Mouse (Mus musculus): Measurements from ENCODE around the gene Laptm4a. TPM values are rescaled to one million over a fixed set of nuclear protein-coding genes. Genes with fewer than 3 reads are reported as not detected.

The Laptm4a gene
- 283 and 313 TPM in 2 replicates for polyA plus RNA-seq (2015; fragmentation: Nextera tagmentation; extraction: Ambion mirVana)

GRCm38 (mm10) chr12:8921394-8922368 lies at the start of gene Laptm4a:
Laptm4a (plus strand) TSS chr12:8921664.
- Histone ChIP-seq H3K9ac (ENCODE audit: low read length) (peak within 1 kb of the TSS; percentile 93), H3K27me3 (ENCODE audit: control insufficient read depth, insufficient read depth, low read length) (no peaks in the 10 kb centered on the region), H3K36me3 (ENCODE audit: control insufficient read depth, insufficient read depth) (no peaks in the 10 kb centered on the region), H3K4me3 (ENCODE audit: low read length) (peak within 1 kb of the TSS; percentile 89), H3K4me2 (ENCODE audit: low read depth, low read length) (peak within 1 kb of the TSS; percentile 82), H3K4me1 (ENCODE audit: control insufficient read depth, insufficient read depth, low read length) (peaks cover 30% of the 10 kb centered on the region), H3K9me3 (replicated peaks; ENCODE audit: control insufficient read depth, low read length) (no peaks in the 10 kb centered on the region), H3K27ac (ENCODE audit: low read length) (peak within 1 kb of the TSS; percentile 99)
- ATAC-seq (replicated peaks; ENCODE audit: extremely low read depth, insufficient read depth, low FRiP score), result peak; percentile 97
- under 1% methylated on average over 73 of the region's 73 CpGs for whole genome bisulfite sequencing

- H3K9ac ChIP-seq (ENCODE audit: low read length), result no peak overlapping the region
- WGBS, result 76% methylated on average over 9 of the region's 9 CpGs
- H3K4me2 ChIP-seq (ENCODE audit: low read depth, low read length), result no peak overlapping the region
- no peak for ATAC-seq (replicated peaks; ENCODE audit: extremely low read depth, insufficient read depth, low FRiP score)
- no peak overlapping the region for H3K4me3 ChIP-seq (ENCODE audit: low read length)
- no peaks in the 10 kb centered on the region for H3K36me3 ChIP-seq (ENCODE audit: control insufficient read depth, insufficient read depth)
- no peaks in the 10 kb centered on the region for H3K27me3 ChIP-seq (ENCODE audit: control insufficient read depth, insufficient read depth, low read length)
- no peaks in the 10 kb centered on the region for H3K9me3 ChIP-seq (replicated peaks; ENCODE audit: control insufficient read depth, low read length)
- H3K4me1 ChIP-seq (ENCODE audit: control insufficient read depth, insufficient read depth, low read length), result no peaks in the 10 kb centered on the region
- H3K27ac ChIP-seq (ENCODE audit: low read length), result no peak overlapping the region
Observed at GRCm38 (mm10) chr12:8875583-8875982, 45.9 kb upstream of the Laptm4a start.

GRCm38 (mm10) chr12:8876865-8877264 lies 44.6 kb upstream of the Laptm4a start:
- Histone ChIP-seq H3K27ac (ENCODE audit: low read length) (0 out of 2 replicates have a peak overlapping the region, but pooled peaks have one; percentile 23), H3K4me2 (ENCODE audit: low read depth, low read length) (no peak overlapping the region)

DNA sequence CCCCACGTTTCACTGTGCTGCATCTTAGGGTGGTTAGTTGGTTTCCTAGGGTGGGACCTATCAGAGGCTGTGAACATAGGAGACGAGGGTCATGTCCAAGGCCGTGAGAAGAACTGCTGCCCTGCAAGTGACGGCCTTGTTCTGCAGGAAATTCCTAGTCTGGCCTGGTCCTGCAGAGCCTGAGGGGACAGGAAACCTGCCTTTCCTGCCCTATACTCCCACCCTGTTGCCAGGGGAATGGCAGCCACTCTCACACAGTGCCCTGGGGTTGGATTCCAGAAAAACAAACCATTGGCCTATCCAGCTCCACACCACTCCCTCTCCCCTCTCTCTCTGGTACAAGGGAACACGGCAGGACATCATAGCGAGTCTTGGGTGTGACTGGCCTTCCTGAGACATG lies 44.1 kb upstream of the Laptm4a start:
- H3K27me3 ChIP-seq (ENCODE audit: control insufficient read depth, insufficient read depth, low read length), result no peaks in the 10 kb centered on the region
- no peaks in the 10 kb centered on the region for H3K4me1 ChIP-seq (ENCODE audit: control insufficient read depth, insufficient read depth, low read length)
- 70% methylated on average over 6 of the region's 6 CpGs for WGBS
- no peak overlapping the region for H3K4me2 ChIP-seq (ENCODE audit: low read depth, low read length)
- H3K9me3 ChIP-seq (replicated peaks; ENCODE audit: control insufficient read depth, low read length), result no peaks in the 10 kb centered on the region
- ATAC-seq (replicated peaks; ENCODE audit: extremely low read depth, insufficient read depth, low FRiP score), result peak; percentile 63
- H3K36me3 ChIP-seq (ENCODE audit: control insufficient read depth, insufficient read depth), result no peaks in the 10 kb centered on the region
- no peak overlapping the region for H3K9ac ChIP-seq (ENCODE audit: low read length)
- 0 out of 2 replicates have a peak overlapping the region, but pooled peaks have one; percentile 23 for H3K27ac ChIP-seq (ENCODE audit: low read length)
- H3K4me3 ChIP-seq (ENCODE audit: low read length), result no peak overlapping the region

More at GRCm38 (mm10) chr12:8876865-8877264, 44.6 kb upstream of the Laptm4a start:
- Histone ChIP-seq H3K9me3 (replicated peaks; ENCODE audit: control insufficient read depth, low read length) (no peaks in the 10 kb centered on the region), H3K4me1 (ENCODE audit: control insufficient read depth, insufficient read depth, low read length) (no peaks in the 10 kb centered on the region), H3K36me3 (ENCODE audit: control insufficient read depth, insufficient read depth) (no peaks in the 10 kb centered on the region), H3K27me3 (ENCODE audit: control insufficient read depth, insufficient read depth, low read length) (no peaks in the 10 kb centered on the region), H3K4me3 (ENCODE audit: low read length) (no peak overlapping the region), H3K9ac (ENCODE audit: low read length) (no peak overlapping the region)
- ATAC-seq (replicated peaks; ENCODE audit: extremely low read depth, insufficient read depth, low FRiP score), result no peak
- WGBS, result 69% methylated on average over 5 of the region's 5 CpGs

- H3K9me3 ChIP-seq (replicated peaks; ENCODE audit: control insufficient read depth, low read length), result no peaks in the 10 kb centered on the region
- H3K27ac ChIP-seq (ENCODE audit: low read length), result no peak overlapping the region
- no peak overlapping the region for H3K9ac ChIP-seq (ENCODE audit: low read length)
- H3K4me1 ChIP-seq (ENCODE audit: control insufficient read depth, insufficient read depth, low read length), result no peaks in the 10 kb centered on the region
- no peak overlapping the region for H3K4me2 ChIP-seq (ENCODE audit: low read depth, low read length)
- WGBS, result 86% methylated on average over 2 of the region's 2 CpGs
- H3K36me3 ChIP-seq (ENCODE audit: control insufficient read depth, insufficient read depth), result no peaks in the 10 kb centered on the region
- ATAC-seq (replicated peaks; ENCODE audit: extremely low read depth, insufficient read depth, low FRiP score), result no peak
- H3K27me3 ChIP-seq (ENCODE audit: control insufficient read depth, insufficient read depth, low read length), result no peaks in the 10 kb centered on the region
- no peak overlapping the region for H3K4me3 ChIP-seq (ENCODE audit: low read length)
Observed at GRCm38 (mm10) chr12:8878752-8879151, 42.7 kb upstream of the Laptm4a start.

DNA sequence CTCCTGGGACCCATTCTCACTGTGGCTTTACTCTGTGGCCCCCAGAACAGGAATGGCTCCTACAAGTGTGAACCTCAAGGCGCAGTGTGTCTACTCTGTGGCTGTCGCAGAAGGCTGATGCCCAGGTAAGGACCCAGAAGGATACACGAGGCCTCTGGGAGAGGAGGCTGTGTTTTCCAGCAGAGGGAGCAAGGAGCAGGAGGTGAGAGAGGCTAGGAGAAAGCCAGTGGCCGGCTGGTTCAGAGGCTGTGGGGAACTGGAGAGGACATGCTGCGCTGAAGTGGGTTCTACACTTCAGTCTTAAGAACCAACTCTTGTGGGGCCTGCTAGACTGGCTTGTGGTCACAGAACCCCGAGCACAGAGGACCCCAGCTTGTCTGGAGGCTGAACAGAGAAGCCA lies 42.1 kb upstream of the Laptm4a start:
- Histone ChIP-seq H3K27me3 (ENCODE audit: control insufficient read depth, insufficient read depth, low read length) (no peaks in the 10 kb centered on the region), H3K4me3 (ENCODE audit: low read length) (no peak overlapping the region), H3K9ac (ENCODE audit: low read length) (no peak overlapping the region), H3K36me3 (ENCODE audit: control insufficient read depth, insufficient read depth) (no peaks in the 10 kb centered on the region), H3K4me2 (ENCODE audit: low read depth, low read length) (no peak overlapping the region), H3K27ac (ENCODE audit: low read length) (no peak overlapping the region), H3K9me3 (replicated peaks; ENCODE audit: control insufficient read depth, low read length) (no peaks in the 10 kb centered on the region), H3K4me1 (ENCODE audit: control insufficient read depth, insufficient read depth, low read length) (peaks cover under 1% of the 10 kb centered on the region; the same call in 1 of the 2 replicates)
- WGBS, result 57% methylated on average over 6 of the region's 6 CpGs
- no peak for ATAC-seq (replicated peaks; ENCODE audit: extremely low read depth, insufficient read depth, low FRiP score)

DNA sequence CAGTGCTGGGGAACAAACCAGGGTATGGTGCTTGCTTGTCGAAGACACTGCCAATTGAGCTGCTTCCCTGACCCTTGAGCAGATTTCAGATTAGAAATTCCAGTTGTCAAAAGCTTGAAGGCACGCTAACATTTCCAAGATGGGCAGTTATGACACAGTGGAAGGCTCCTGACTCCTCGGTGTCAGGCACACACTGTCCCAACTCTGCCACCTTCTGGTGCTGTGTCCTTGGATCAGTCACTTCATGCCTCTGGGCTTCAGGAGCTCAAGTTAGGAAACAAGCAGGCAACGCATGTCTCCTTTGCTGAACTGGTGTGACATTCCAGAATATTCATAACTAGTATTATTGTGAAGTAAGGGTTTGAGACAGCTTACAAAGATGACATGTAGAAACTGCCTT lies 39.7 kb upstream of the Laptm4a start:
- H3K4me3 ChIP-seq (ENCODE audit: low read length), result no peak overlapping the region
- H3K36me3 ChIP-seq (ENCODE audit: control insufficient read depth, insufficient read depth), result no peaks in the 10 kb centered on the region
- ATAC-seq (replicated peaks; ENCODE audit: extremely low read depth, insufficient read depth, low FRiP score), result no peak
- WGBS, result 36% methylated on average over 4 of the region's 4 CpGs
- no peak overlapping the region for H3K27ac ChIP-seq (ENCODE audit: low read length)
- H3K4me2 ChIP-seq (ENCODE audit: low read depth, low read length), result no peak overlapping the region
- peaks cover 16% of the 10 kb centered on the region for H3K4me1 ChIP-seq (ENCODE audit: control insufficient read depth, insufficient read depth, low read length)
- H3K27me3 ChIP-seq (ENCODE audit: control insufficient read depth, insufficient read depth, low read length), result no peaks in the 10 kb centered on the region
- H3K9me3 ChIP-seq (replicated peaks; ENCODE audit: control insufficient read depth, low read length), result no peaks in the 10 kb centered on the region
- H3K9ac ChIP-seq (ENCODE audit: low read length), result no peak overlapping the region

GRCm38 (mm10) chr12:8882376-8882775 lies 39.1 kb upstream of the Laptm4a start:
- H3K4me1 ChIP-seq (ENCODE audit: control insufficient read depth, insufficient read depth, low read length), result peaks cover 16% of the 10 kb centered on the region
- H3K36me3 ChIP-seq (ENCODE audit: control insufficient read depth, insufficient read depth), result no peaks in the 10 kb centered on the region
- no peak overlapping the region for H3K4me3 ChIP-seq (ENCODE audit: low read length)
- H3K4me2 ChIP-seq (ENCODE audit: low read depth, low read length), result no peak overlapping the region
- no peak for ATAC-seq (replicated peaks; ENCODE audit: extremely low read depth, insufficient read depth, low FRiP score)
- H3K27me3 ChIP-seq (ENCODE audit: control insufficient read depth, insufficient read depth, low read length), result no peaks in the 10 kb centered on the region
- H3K27ac ChIP-seq (ENCODE audit: low read length), result no peak overlapping the region
- H3K9ac ChIP-seq (ENCODE audit: low read length), result no peak overlapping the region
- 71% methylated on average over 8 of the region's 8 CpGs for WGBS
- H3K9me3 ChIP-seq (replicated peaks; ENCODE audit: control insufficient read depth, low read length), result no peaks in the 10 kb centered on the region

Measured in heart, embryonic 16.5 days (tissue).